Mouse (Mus musculus) erythroblast, embryonic 14.5 days (primary cell): ENCODE measurements around the gene Lmln. TPM values are rescaled to one million over a fixed set of nuclear protein-coding genes. Genes with fewer than 3 reads are reported as not detected.

Source experiments
- H3K27me3 ChIP-seq: 2 replicates; pipeline ENCODE4 v1.6.1; 2012; ENCODE audit warnings: inconsistent platforms; ENCODE audit not compliant: control insufficient read depth
- H3K36me3 ChIP-seq: 2 replicates; pipeline ENCODE4 v1.6.1; 2012; ENCODE audit warnings: mild to moderate bottlenecking, inconsistent platforms; ENCODE audit not compliant: control insufficient read depth
- H3K4me1 ChIP-seq: 2 replicates; pipeline ENCODE4 v1.6.1; 2012; ENCODE audit warnings: inconsistent platforms; ENCODE audit not compliant: control insufficient read depth
- H3K4me3 ChIP-seq: replicated peaks from 2 replicates; pipeline ENCODE3; 2012; ENCODE audit warnings: moderate library complexity, mild to moderate bottlenecking, inconsistent platforms
- H3K9me3 ChIP-seq: 2 replicates; pipeline ENCODE4 v1.6.1; 2012; ENCODE audit warnings: low read length, inconsistent platforms, mixed read lengths; ENCODE audit not compliant: control insufficient read depth
- GATA1 ChIP-seq: IDR thresholded peaks from 2 replicates; pipeline ENCODE4 v1.6.1; 2012; ENCODE audit warnings: low read length, inconsistent platforms, mixed read lengths
- TAL1 ChIP-seq: IDR thresholded peaks from 3 replicates; pipeline ENCODE4 v1.6.1; 2012; ENCODE audit warnings: low read length, inconsistent platforms, mixed read lengths
- polyA plus RNA-seq: library from polyadenylated mRNA; stranded (reverse); fragments of >175 nt; gene quantifications from 2 replicates; pipeline ENCODE4 v1.2.3, GENCODE M21; 2012

Lmln gene
- polyA plus RNA-seq, 1 experiment, result 0.02 TPM

- peaks cover 52% of the 10 kb centered on the region for H3K36me3 ChIP-seq
- TF ChIP-seq GATA1 (no peak), TAL1 (no peak)
- H3K4me3 ChIP-seq, result peak overlapping the region; percentile 93
- no peaks in the 10 kb centered on the region for H3K9me3 ChIP-seq
- H3K4me1 ChIP-seq, result peaks cover 53% of the 10 kb centered on the region
- no peaks in the 10 kb centered on the region for H3K27me3 ChIP-seq
These were observed 946 bp downstream of the Lmln start for GRCm38 (mm10) chr16:33063267-33063666.

DNA sequence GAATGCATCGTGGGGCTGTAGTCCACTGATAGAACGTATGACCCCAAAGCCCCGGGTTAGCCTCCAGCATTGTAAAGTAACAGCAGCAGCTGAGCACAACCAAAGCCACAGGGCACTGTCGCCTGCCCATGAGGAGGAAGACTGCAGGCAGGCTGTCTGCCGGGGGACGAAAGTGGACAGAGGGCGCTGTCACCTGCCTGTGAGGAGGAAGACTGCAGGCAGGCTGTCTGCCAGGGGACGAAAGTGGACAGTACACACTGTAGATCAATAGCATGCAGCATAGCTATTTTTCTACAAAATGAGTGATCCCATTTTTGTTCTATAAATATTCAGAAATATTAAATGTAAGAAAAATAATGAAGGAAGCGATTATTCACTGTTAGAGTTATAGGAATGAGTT is 2.3 kb downstream of the Lmln start:
- H3K36me3 ChIP-seq, result peaks cover 45% of the 10 kb centered on the region
- H3K27me3 ChIP-seq, result no peaks in the 10 kb centered on the region
- no peak overlapping the region for H3K4me3 ChIP-seq
- H3K9me3 ChIP-seq, result no peaks in the 10 kb centered on the region
- no peak for TF ChIP-seq GATA1
- no peak for TF ChIP-seq TAL1
- H3K4me1 ChIP-seq, result peaks cover 41% of the 10 kb centered on the region

DNA sequence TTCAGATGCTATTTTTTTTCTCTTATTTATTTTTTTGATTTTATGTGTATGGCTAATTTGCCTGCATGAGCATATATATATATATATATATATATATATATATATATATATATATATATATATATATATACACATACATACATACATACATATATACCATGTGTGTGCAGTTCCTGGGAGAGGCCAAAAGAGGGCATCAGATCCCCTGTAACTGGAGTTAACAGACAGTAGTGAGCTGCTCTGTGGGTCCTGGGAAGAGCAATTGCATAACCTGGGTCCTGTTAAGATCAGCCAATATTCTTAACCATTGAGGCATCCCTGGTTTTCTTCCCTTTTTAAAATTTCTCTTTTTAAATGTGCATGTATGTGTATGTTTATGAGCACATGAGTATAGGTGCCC is 8.6 kb downstream of the Lmln start:
- Histone ChIP-seq H3K27me3 (no peaks in the 10 kb centered on the region), H3K9me3 (no peaks in the 10 kb centered on the region), H3K4me3 (no peak overlapping the region), H3K36me3 (peaks cover 61% of the 10 kb centered on the region), H3K4me1 (peaks cover 3% of the 10 kb centered on the region)
- no peak for TF ChIP-seq TAL1
- no peak for TF ChIP-seq GATA1

DNA sequence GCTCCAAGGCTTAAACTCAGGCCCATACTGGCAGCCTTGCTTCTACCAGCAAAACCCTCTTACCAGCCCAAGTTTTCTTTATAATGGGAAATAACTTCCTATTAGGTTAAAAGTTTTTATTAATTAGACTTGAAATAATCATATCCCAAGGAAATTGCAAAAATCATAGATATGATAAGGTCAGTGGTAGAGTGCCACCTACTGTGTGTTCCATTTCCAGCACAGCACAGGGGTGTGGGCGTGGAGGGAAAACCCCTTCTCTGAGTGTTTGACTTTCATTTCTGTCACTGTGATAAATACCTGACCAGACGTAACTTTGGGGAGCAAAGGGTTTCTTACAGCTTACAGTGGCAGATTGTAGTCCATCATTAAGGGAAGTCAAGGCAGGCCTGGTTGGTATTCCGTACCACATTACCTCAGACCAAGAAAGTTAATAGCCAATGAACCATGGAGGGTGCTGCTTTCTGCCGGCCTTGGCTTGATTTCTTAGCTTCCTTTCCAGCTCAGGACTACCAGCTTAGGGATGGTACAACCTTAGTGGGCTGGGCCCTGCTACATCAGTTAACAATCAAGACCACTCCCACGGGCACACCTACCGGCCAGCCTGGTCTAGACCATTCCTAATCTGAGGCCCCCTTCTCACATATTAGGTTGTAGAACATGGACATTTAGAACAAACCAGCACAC is 10.7 kb downstream of the Lmln start:
- H3K36me3 ChIP-seq, result peaks cover 52% of the 10 kb centered on the region
- no peaks in the 10 kb centered on the region for H3K9me3 ChIP-seq
- H3K27me3 ChIP-seq, result no peaks in the 10 kb centered on the region
- H3K4me3 ChIP-seq, result no peak overlapping the region
- H3K4me1 ChIP-seq, result peaks cover 3% of the 10 kb centered on the region
- no peak for TF ChIP-seq GATA1
- TF ChIP-seq TAL1, result no peak

- Histone ChIP-seq H3K9me3 (no peaks in the 10 kb centered on the region), H3K27me3 (no peaks in the 10 kb centered on the region), H3K36me3 (peaks cover 41% of the 10 kb centered on the region), H3K4me1 (peaks cover 3% of the 10 kb centered on the region), H3K4me3 (no peak overlapping the region)
- TF ChIP-seq TAL1, result no peak
- no peak for TF ChIP-seq GATA1
These were observed 12.6 kb downstream of the Lmln start for GRCm38 (mm10) chr16:33074967-33075366.

- H3K4me1 ChIP-seq, result peaks cover 3% of the 10 kb centered on the region
- no peak overlapping the region for H3K4me3 ChIP-seq
- peaks cover 35% of the 10 kb centered on the region for H3K36me3 ChIP-seq
- no peak for TF ChIP-seq TAL1
- no peaks in the 10 kb centered on the region for H3K9me3 ChIP-seq
- H3K27me3 ChIP-seq, result no peaks in the 10 kb centered on the region
These were observed 13.8 kb downstream of the Lmln start for GRCm38 (mm10) chr16:33076078-33076477.

DNA sequence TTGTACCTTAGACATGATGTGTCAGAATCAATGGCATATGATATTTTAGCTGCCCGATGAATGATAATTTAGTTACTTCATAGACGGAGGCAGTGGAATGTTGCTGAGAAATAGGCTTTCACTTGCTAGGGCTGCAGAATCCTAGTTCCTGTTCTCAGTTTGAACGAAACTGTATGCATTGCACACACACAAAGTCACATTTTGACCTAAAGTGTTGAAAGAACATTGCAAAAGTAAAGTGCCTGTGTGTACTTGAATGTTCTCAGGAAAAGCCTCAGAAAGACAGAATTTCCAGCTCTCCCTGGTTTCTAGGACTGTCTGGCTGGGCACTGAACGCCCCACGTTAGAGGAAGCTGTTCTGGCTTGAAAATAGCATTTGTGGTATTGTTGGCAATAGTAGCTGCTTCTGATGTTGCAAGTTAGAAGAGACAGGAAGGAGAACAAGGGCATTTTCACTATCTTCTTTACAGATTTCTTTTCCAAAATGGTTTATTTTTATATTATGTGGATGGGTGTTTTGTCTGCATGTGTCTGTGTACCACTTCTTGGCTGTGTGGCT is 14.8 kb downstream of the Lmln start:
- peaks cover 35% of the 10 kb centered on the region for H3K36me3 ChIP-seq
- TF ChIP-seq GATA1 (no peak), TAL1 (no peak)

GRCm38 (mm10) chr16:33080063-33080462 is 17.7 kb downstream of the Lmln start:
- Histone ChIP-seq H3K9me3 (no peaks in the 10 kb centered on the region), H3K36me3 (peaks cover 31% of the 10 kb centered on the region), H3K4me1 (no peaks in the 10 kb centered on the region), H3K4me3 (no peak overlapping the region), H3K27me3 (no peaks in the 10 kb centered on the region)
- no peak for TF ChIP-seq TAL1

More for the DNA sequence above, 14.8 kb downstream of the Lmln start:
- no peaks in the 10 kb centered on the region for H3K27me3 ChIP-seq
- peaks cover 3% of the 10 kb centered on the region for H3K4me1 ChIP-seq
- no peak overlapping the region for H3K4me3 ChIP-seq
- H3K9me3 ChIP-seq, result no peaks in the 10 kb centered on the region

- H3K9me3 ChIP-seq, result no peaks in the 10 kb centered on the region
- H3K27me3 ChIP-seq, result no peaks in the 10 kb centered on the region
- peaks cover 17% of the 10 kb centered on the region for H3K36me3 ChIP-seq
- H3K4me1 ChIP-seq, result no peaks in the 10 kb centered on the region
- TF ChIP-seq GATA1 (no peak), TAL1 (no peak)
- H3K4me3 ChIP-seq, result no peak overlapping the region
These were observed 20.6 kb downstream of the Lmln start for GRCm38 (mm10) chr16:33082951-33083350.
